Mouse (Mus musculus): Measurements from ENCODE around the gene Ccdc83. TPM values are rescaled to one million over a fixed set of nuclear protein-coding genes. Genes with fewer than 3 reads are reported as not detected.

Gene Ccdc83
- total RNA-seq, 4 experiments from 2014 or later = not detected

Other genes starting within 250 kb of the Ccdc83 start
- gene Picalm, start 135.6 kb downstream of the Ccdc83 start, total RNA-seq (2022) = 100 to 1,000 TPM; 138 to 157 (median 147) TPM
- gene Sytl2, start 36.5 kb upstream of the Ccdc83 start, total RNA-seq (2022) = 100 to 1,000 TPM in 1 of 4 experiments, 10 to 100 TPM in 3; 79.5 to 104 (median 86.6) TPM
- 1 to 10 TPM in 2 of 4 experiments, under 1 TPM in 2; 0.82 to 1.1 (median 0.98) TPM for gene Ccdc89, start 160.8 kb upstream of the Ccdc83 start, total RNA-seq (2022)
- gene Crebzf, start 177.0 kb upstream of the Ccdc83 start, total RNA-seq (2022) = 10 to 100 TPM; 67.4 to 93.4 (median 75.2) TPM
- 10 to 100 TPM; 37.1 to 40.9 (median 38.4) TPM for gene Tmem126a, start 191.5 kb upstream of the Ccdc83 start, total RNA-seq (2022)
- gene Tmem126b, start 210.2 kb upstream of the Ccdc83 start, total RNA-seq (2022) = 10 to 100 TPM; 25.4 to 27.3 (median 26.5) TPM
- 100 to 1,000 TPM; 251 to 298 (median 273) TPM for gene Dlg2, start 210.9 kb upstream of the Ccdc83 start, total RNA-seq (2022)

Data from left cerebral cortex, adult 8-10 months (tissue).